Mouse (Mus musculus) kidney, postnatal 10 days (tissue): ENCODE results near the gene Il34.

ENCODE experiments used
- DNase-seq: peaks from one replicate; pipeline ENCODE4 v3.0.0; 2021; ENCODE audit warnings: mixed read lengths

The Il34 gene

GRCm38 (mm10) chr8:110775721-110776120 lies 30.0 kb downstream of the Il34 start:
- peak; percentile 21 for DNase-seq

- no peak for DNase-seq
These were observed 30.4 kb downstream of the Il34 start for GRCm38 (mm10) chr8:110775316-110775715.

GRCm38 (mm10) chr8:110774725-110775124 lies 31.0 kb downstream of the Il34 start:
- DNase-seq: no peak

- peak; percentile 88 for DNase-seq
These were observed 31.7 kb downstream of the Il34 start for GRCm38 (mm10) chr8:110774047-110774446.

- DNase-seq: no peak
These were observed 33.3 kb downstream of the Il34 start for GRCm38 (mm10) chr8:110772452-110772851.

- no peak for DNase-seq
These were observed 38.5 kb downstream of the Il34 start for GRCm38 (mm10) chr8:110767261-110767660.

- no peak for DNase-seq
These were observed 41.1 kb downstream of the Il34 start for GRCm38 (mm10) chr8:110764671-110765070.

GRCm38 (mm10) chr8:110761988-110762387 lies 43.7 kb downstream of the Il34 start:
- DNase-seq: peak; percentile 42

- DNase-seq: peak; percentile 89
These were observed 44.5 kb downstream of the Il34 start for GRCm38 (mm10) chr8:110761185-110761584.

- peak; percentile 43 for DNase-seq
These were observed 45.3 kb downstream of the Il34 start for GRCm38 (mm10) chr8:110760280-110760940.

GRCm38 (mm10) chr8:110756196-110756595 lies 49.5 kb downstream of the Il34 start:
- no peak for DNase-seq

GRCm38 (mm10) chr8:110755511-110756170 lies 50.1 kb downstream of the Il34 start:
- no peak for DNase-seq

GRCm38 (mm10) chr8:110754713-110755112 lies 51.0 kb downstream of the Il34 start:
- DNase-seq: no peak

- DNase-seq: no peak
These were observed 54.2 kb downstream of the Il34 start for GRCm38 (mm10) chr8:110751490-110751889.

GRCm38 (mm10) chr8:110750269-110750668 lies 55.5 kb downstream of the Il34 start:
- DNase-seq: no peak

- no peak for DNase-seq
These were observed 56.1 kb downstream of the Il34 start for GRCm38 (mm10) chr8:110749500-110750170.

GRCm38 (mm10) chr8:110746661-110747060 lies 59.1 kb downstream of the Il34 start:
- no peak for DNase-seq

- DNase-seq: no peak
These were observed 60.6 kb downstream of the Il34 start for GRCm38 (mm10) chr8:110745162-110745561.

- peak; percentile 22 for DNase-seq
These were observed 63.3 kb downstream of the Il34 start for GRCm38 (mm10) chr8:110742452-110742818.

- peak; percentile 24 for DNase-seq
These were observed 63.8 kb downstream of the Il34 start for GRCm38 (mm10) chr8:110741816-110742451.

- DNase-seq: peak; percentile 25
These were observed 65.0 kb downstream of the Il34 start for GRCm38 (mm10) chr8:110740629-110741175.

- DNase-seq: peak; percentile 24
These were observed 67.0 kb downstream of the Il34 start for GRCm38 (mm10) chr8:110738591-110739195.

GRCm38 (mm10) chr8:110733036-110733435 lies 72.7 kb downstream of the Il34 start:
- no peak for DNase-seq
